Mouse (Mus musculus): ENCODE measurements at regions not wholly inside any gene's neighbourhood (a gene's known extent, or its start where the extent isn't known, plus 50 kb on each side); places are given as distances from the start of the nearest gene placed in this dataset.

DNA sequence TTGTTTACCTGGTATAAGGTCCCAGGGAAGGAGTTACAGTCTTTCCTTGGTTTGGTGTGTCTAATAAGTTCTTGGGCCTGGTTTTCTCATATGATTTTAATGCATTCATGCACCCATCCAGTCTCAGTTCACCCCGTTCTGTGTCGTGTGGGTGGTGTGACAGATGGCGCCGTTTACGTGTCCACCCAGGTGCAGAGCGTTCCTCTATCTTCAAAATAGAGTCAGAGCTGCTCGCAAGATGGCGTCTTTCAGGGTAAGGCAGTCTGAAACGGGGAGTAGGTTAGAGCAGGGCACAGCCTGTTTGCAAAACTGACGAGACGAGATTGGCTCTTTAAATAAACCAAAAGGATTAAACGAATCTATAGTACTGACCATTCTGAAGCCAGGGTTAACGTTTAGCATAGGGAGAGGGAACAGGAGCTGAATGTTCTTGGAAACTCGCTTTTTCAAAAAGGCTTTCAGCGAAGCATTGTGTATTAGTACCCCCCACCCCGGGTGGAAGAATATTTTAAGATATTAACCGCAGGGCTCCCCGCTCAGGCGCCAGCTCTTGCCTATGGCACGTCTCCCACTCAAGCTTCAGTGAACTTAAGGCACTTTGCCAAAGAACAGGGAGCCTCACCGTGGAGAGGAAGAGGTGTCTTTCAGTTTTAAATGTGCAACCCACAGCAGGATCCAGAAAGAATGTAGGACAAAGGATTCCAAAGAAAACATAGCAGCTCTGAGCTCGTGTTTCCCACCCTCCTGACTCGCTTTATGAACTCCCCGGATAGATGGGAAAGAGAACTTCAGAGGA lies 241.7 kb upstream of the Pfn2 start:
- no peak for DNase-seq

DNA sequence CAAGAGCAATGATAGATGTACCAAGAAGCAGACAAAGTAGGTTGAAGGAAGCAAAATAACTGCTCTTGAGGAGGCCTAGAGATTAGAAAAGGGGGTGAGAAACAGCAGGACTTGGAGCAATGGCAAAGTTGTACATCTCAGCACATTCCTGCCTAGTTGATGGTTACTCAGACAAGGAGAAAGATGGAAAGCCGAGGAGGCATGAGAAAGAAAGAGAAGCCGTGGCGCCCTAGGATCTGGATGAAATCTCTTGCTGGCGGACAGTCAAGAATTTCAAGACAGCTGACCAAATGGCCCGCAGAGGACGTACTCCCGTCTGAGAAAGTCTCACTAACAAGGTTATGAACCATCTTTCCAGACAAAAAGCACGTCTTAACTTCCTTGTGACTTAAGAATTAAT lies 242.5 kb upstream of the Pfn2 start:
- no peak for DNase-seq

DNA sequence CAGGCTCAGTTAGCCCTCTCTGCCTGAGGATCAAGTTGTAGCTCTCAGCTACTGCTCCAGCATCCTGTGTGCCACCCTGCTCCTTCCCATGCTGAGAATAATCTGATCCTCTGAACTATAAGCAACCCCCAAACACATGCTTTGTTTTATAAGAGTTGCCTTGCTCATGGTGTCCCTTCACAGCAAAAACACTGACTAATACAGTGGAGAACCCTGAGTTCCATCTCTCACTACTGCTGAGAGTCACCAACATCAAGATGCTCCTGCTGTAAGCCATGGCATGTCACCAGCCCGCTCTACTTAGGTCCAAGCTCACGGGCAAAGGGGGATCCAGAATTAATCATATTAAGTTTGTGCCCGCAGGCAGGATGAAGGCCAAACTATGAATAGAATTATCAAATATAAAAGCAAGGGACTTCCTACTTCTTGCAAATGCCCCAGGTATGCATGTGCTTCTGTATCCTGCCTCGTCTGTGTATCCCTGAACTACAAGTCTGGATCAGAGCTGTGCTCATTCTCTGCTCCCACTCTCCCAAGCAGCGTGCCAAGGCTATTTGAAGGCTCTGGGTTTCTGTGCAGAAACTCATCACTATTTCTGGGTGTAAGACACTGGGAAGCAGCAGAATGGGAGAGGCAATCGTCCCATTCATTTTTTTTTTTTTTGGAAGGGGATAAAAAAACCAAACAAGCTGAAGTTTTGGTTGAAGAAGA lies 243.7 kb upstream of the Pfn2 start:
- DNase-seq = no peak

DNA sequence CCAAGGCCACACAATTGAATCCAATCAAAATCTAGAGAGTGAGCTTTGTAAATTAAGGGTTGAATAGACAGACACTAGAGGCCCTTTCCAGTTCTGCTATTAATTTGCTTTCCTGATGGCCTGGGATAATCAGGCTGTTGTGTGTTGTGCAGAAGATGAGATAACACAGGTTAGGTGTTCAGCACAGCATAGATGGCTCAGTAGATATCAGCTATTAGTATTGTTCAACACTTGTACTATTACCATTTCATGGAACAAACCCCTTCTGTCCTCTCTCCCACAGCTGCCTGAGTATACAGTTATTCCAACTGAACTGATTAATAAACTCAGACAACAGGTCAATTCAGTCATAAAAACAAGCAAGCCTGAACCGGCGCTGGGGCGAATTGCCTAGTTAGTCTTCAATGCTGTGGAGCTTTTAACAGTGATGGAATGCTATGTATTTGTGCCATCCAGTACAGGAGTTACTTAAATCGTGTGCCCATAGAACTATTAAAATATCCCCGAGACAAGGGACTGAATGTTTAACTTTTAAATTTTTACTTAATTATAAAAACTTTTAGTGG lies 263.1 kb upstream of the Pfn2 start:
- DNase-seq = no peak

DNA sequence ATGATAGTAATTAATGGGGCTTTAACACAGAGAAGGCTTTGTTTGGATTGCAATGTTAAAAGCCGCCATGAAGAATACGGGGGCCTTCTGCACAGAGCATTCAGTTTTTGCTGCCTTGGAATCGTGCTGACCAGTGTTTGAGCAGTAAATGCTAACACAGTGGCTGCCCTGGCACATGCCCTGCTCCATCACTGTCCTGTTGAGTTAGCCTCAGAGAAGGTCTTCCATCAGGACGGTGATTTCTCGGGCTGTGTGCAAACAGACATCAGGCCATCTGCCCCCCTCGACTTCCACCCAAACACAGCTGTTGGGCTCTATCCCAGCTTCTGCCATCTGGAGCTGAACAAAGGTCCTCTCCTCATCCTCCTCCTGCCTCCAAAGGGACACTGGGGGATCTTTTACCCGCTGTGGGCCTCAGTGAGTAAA lies 264.6 kb upstream of the Pfn2 start:
- DNase-seq = no peak

DNA sequence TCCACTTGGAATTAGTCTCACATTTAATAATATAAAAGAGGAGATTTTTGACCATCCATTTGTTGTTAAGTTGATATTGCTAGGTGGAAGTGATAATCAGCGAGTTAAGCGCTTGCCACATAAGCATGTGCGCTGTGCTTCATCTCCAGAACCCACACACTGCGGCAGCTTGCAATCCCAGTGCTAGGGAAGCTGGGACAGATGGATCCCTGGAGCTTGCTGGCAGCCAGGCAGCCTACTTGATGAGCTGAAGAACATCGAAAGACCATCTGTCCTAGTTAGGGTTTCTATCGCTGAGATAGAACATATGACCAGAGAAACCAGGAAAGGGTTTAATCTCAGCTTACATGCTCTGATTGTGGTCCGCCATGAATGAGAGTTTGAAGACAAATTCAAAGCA lies 266.1 kb upstream of the Pfn2 start:
- no peak for DNase-seq

DNA sequence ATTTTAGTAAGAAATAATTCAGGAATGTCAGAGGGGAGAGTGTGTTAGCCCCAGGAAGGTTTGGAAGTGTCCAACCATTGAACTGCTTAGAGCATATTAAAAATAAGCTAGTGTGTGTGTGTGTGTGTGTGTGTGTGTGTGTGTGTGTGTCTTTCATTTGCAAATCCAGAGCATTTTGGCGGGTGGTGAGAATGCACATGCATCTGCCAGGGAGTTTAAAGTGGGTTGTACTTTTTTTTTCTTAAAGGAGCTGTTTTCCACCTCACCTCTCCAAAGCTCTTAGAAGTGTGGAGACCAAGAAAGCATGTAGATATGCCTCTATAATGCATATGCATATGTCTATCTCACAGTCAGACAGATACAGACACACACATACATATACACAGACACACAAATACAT lies 267.6 kb upstream of the Pfn2 start:
- no peak for DNase-seq

DNA sequence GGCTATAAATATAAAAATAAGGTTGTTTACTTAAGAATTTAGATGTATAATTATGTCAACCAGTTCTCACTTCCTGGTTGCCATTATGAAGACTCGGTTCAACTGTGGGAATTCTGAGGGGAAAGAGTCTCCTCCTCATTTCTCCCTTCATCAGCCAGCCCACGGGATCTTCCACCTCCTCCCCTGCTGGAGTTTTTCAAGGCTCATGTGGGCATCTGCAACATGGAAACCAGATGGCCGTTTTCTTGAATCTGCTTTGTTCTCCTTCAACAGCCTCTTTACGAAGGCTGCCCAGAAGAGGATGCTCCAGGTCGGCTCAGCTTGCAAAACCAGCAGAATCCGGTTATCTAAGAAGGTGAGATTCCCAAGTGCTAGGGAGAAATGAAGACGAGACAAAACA lies 269.0 kb upstream of the Pfn2 start:
- DNase-seq = no peak

DNA sequence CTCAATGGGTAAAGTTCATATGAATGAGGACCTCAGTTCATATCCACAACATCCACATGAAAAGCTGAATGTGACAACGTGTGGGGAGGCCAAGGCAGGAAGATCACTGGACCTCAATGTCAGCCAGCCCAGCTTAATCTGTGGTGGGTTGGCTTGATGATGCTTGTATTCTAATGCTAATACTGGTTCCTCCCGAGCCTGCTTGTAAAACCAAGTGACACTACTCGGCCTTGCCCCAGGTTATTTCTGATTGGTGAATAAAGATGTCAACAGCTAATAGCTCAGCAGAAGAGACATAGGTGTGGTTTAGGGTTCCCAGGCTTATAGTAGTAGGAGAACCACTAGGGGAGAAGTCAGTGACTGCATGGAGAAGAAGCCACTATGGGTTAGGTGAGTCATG lies 272.2 kb upstream of the Pfn2 start:
- no peak for DNase-seq

DNA sequence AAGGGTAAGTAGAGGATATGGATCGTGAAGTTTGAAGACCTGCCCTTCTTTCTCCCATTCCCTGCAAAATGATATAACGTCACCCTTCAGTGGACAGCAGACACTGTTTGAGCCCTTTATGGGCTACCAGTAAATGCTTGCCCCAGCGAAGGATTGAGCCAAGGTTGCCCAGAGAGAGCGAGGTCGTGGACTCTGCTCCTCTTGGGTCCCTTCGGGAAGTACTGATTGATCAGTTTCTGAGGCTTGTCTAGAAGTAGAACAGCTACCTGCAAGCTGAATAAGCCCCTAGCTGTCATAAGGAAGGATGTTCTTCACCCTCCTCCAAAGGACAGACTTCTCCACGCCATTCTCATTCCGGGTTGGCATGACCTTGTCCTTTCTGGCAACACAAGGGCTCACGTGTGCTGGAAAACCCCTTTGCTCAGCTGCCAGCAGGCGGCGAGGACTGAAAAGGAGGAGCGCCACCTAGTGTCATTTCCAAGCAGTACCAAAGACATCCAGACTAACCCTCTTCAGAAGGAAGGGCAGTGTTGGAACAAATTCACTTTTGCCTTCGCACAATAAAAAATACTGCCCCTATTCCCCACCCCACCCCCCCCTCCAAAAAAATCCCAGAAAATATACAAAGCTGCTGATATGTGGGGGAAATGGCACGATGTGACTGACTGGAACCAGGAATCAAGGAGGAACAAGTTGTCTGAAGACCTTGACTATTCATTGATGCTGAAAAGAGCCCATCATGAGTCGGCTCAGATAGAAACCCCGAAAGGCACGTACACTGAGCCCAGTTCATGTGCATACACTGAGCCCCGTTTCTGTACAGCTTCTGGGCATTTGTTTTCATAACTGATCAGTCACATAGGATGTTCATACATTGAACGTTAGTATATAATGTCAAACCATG lies 274.8 kb upstream of the Pfn2 start:
- DNase-seq = peak; percentile 9 to 11

DNA sequence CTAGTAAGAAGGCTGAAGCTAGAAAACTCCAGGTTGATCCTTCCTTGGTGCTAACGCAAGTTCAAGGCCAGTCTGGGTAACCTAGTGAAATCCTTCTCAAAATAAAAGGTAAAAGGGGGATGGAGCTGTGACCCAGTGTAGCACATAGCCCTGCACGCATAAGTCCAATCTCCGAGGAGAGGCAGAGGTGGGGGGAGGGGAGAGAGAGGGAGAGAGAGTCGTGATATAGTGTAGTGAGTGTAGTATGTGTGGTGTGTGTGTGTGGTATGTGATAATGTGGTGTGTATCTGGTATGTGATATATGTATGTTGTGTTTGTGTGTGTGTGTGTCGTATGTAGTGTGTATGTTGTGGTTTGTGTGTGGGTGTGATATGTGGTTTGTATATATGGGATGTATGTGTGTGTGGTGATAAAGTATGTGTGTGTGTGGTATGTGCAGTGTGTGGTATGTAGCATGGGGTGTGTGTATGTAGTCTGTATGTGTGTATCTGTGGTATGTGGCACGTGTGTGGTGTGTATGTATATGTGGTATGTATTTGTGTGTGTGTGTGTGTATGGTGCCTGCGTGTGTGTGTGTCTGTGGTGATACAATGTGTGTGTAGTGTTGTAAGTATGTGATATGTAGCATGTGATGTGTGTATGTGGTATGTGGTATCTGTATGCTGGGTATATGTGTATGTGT lies 275.7 kb upstream of the Pfn2 start:
- DNase-seq = no peak

DNA sequence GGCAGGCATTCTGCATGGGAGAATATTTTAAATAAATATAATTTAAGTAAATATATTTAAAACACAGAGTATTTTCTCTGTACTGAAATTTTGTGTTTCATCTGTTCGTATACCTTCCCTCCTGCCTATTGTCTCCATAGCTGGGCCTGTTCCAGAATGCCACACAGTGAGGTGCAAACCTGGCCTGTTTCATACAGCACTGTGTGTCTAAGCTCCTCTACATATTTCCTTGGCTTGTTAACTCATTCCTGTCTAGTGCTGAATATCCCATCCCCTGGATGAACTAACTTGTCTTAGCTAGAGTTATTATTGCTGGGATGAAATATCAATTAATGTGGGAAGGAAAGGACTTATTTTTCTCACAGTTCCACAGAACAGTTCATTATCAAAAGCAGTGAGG lies 277.0 kb upstream of the Pfn2 start:
- DNase-seq = no peak

DNA sequence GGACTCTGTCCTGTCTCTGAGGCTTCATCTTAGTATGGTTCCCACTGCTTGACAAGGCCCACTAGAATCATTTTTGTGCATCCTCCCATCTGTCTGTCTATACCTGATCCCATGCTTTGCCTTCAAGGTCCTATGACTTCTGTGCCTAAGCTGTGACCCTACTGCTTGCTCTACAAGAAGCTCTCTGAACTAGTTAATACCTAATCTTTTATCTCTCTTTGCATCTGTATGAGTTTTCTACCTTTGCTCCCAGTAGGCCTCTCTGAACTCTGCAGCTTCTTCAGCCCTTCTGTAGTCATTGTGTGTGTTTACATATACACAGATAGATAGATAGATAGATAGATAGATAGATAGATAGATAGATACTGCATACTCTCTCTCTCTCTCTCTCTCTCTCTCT lies 279.1 kb upstream of the Pfn2 start:
- DNase-seq = no peak

DNA sequence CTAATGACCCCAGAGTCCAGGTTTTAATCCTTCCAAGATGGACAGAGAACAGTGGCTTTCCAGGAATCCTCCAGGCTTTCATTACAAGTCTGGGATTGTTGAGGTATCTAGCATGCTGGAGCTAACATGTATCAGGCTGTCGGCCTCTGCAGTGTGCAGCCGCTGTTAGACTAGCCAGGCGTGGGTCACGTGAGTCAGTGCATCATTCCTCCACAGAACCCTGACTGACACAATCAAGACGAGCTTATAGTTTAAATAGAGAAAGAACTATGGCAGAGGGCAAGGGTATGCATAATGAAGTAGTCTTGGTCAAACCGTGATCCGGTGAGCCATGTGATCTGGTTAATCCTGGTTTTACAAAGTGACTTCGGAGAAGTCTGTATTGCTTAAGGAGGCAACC lies 280.2 kb upstream of the Pfn2 start:
- no peak for DNase-seq

DNA sequence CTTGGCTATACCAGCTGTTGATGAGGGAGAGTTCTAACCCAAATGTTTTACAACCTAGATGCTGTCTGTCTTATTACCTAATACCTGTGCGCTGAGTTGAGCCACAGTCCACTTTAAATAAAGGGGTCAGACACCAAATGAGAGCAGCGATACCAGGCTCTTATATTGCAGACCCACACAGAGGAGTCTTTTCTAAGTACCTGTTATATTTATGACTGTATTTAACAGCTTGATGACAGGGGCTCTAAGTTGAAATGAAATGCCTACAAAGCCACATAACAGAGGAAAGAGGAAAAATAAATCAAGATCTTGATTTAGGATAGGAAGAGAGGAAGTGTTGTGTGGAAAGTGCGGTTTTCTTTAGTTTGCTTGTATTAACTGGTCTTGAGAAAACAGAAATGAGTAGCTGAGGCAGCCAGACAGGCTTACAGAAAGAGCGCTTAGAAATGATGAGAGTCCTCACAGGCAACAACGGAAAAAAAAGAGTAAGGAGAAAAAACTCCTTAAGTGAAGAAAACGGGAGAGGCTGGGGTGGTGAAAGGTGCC lies 281.6 kb upstream of the Pfn2 start:
- no peak for DNase-seq

DNA sequence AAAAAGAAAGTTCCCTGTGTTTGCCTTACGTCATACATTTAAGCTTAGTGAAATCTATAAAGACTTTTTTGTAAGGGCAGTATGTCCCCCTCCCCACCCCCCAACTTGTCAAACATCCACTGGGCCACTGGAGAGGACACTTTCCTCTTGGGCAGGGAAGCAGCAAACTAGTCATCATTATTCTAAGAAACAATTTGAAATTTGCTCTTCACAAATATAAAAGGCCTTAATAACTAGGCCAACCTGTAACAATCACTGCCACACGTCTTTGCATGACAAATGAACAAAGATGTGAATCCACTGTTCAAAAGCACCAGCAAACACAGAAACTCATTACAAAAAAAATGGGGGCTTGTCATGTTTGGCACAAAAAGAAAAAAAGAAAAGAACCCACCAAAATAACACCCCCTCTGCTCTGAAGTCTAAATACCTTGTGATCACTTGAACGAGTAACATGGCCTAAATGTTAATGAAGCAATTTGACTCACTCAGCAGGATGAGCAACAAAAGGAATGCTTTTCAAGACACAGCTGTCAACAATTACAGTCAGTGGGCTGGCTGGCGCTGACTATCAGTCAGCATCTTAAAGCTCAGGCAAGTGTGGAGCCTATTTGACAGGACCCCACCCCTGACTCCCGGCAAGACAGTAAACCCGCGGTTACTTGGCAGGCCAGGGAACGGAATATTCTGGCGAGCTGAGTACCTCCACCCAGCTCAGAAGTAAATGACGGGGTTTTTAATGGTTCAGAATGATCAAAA lies 278.7 kb upstream of the Tsc22d2 start:
- no peak for DNase-seq

DNA sequence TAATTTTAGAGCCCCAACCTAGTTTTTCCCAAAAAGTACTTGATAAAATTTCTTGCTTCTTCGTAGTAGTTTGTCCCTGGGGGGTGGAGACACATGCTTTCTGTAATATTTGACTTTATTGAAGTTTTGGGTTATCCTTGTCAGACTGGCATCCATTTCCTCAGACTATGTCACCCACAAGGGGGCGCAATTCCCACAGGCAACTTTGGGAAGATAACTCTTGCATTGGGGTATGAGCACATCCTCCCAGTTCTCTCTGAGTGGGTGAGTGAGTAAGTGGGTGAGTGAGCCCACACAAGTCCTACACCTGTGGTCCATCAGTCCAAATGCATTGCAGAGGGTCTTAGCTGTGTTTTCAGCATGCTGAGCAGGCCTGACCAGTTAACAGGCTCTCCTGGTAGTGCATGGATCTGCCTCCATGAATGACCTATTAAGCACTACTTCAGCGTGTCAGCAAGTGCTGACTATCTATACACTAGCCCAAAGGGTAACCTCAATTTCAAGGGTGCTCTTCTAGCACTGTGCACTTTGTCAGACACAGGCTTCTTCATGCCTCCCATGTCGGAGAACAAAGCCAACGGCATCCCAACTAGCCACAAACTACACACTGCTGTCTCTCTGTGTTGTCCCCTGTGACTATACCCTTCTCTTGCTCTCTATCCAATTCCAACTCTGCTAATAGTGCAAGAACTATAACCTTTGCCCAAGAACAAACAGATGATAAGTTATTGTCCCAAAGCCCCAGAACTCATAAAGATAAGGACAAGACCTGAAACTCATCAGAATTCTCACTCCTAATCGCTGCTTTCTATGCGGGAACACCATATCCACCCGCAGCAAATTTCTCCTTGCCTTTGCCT lies 275.6 kb upstream of the Tsc22d2 start:
- DNase-seq = no peak

DNA sequence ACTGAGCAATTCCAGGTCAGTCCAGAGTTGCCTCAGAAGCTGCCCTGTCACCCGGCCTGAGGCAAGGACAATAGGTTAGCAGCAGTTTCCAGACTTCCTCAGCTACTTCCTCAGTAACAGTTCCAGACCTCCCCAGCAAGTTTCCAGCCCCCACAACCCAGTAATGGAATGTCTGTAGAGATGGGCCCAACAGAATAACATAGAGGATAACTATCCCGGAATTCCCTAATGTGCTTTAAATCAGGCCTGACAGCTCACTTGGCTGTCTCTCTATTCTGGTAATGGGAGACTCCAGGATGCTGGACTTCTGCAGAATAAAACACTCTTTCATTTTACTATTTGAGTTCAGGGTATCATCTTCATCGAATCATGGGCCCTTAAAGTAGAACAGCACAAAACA lies 268.4 kb upstream of the Tsc22d2 start:
- DNase-seq = no peak

DNA sequence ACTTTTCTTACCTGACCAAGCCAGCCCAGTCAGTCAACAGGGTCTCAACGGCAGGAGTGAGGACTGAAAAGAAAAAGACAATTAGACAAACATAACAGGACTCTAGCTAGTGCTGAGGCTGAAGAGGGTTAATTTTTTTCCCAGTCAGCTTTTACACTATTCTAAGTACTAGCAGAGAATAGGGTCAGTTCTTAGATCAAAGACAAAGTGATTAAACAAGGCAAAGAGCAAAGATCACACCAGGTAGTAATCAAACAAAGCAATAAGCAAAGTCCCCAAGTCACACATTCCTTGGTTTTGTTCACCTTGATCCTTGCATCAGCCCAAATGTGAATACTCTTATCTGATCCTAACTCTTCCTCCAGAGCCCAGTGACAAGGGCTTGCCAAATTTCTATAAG lies 267.8 kb upstream of the Tsc22d2 start:
- DNase-seq = no peak

DNA sequence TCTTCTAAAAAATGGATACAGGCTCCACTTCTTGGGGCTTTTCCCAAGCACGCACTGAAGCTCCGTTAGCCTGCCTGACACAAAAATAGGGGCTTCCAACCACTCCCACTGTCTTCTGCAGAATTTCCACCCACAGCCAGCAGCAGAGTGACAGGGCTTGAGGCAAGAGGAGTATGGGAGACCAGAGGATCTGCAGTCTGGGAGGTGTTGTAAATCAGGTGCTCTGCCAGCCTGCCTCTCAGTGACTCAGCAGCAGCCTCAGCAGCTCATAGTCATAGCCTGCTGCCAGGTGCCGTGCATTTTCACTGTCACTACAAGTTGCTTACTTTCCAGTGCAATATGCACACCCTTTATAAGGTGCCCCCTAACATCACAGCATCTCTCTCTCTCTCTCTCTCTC lies 261.4 kb upstream of the Tsc22d2 start:
- DNase-seq = no peak
